Mouse (Mus musculus) stomach, embryonic 14.5 days (tissue): ENCODE results near the gene Ccsap. TPM values are rescaled to one million over a fixed set of nuclear protein-coding genes. Genes with fewer than 3 reads are reported as not detected.

Experiments used
- ATAC-seq: fragments of 200-750 bp; cut with Nextera tagmentation; 2 replicates; pipeline ENCODE4 v1.8.0; 2017; ENCODE audit warnings: low read depth, moderate TSS enrichment; ENCODE audit not compliant: insufficient number of reproducible peaks, insufficient read depth, low FRiP score
- H3K27ac ChIP-seq: fragments of 300-500 bp; sonication (generic); 2 replicates; pipeline ENCODE4 v1.5.1; 2014; ENCODE audit warnings: mild to moderate bottlenecking, low read length, moderate library complexity, mixed read lengths
- H3K27me3 ChIP-seq: fragments of 300-500 bp; sonication (generic); 2 replicates; pipeline ENCODE4 v1.6.1; 2014; ENCODE audit warnings: low read length, control low read depth, mixed read lengths; ENCODE audit not compliant: control insufficient read depth, insufficient read depth
- H3K36me3 ChIP-seq: fragments of 300-500 bp; sonication (generic); 2 replicates; pipeline ENCODE4 v1.6.1; 2014; ENCODE audit warnings: mild to moderate bottlenecking, control low read depth, low read length, moderate library complexity, mixed read lengths; ENCODE audit not compliant: control insufficient read depth, insufficient read depth
- H3K4me1 ChIP-seq: fragments of 300-500 bp; sonication (generic); 2 replicates; pipeline ENCODE4 v1.6.1; 2014; ENCODE audit warnings: low read length, control low read depth, mixed read lengths; ENCODE audit not compliant: control insufficient read depth, insufficient read depth
- H3K4me2 ChIP-seq: fragments of 300-500 bp; sonication (generic); replicated peaks from 2 replicates; pipeline ENCODE4 v1.6.1; 2014; ENCODE audit warnings: low read depth, low read length, control low read depth
- H3K4me3 ChIP-seq: fragments of 300-500 bp; sonication (generic); 2 replicates; pipeline ENCODE4 v1.5.1; 2014; ENCODE audit warnings: low read depth, low read length, control low read depth
- H3K9ac ChIP-seq: fragments of 300-500 bp; sonication (generic); replicated peaks from 2 replicates; pipeline ENCODE4 v1.6.1; 2014; ENCODE audit warnings: low read depth, mild to moderate bottlenecking, control low read depth, low read length, moderate library complexity, mixed read lengths
- H3K9me3 ChIP-seq: fragments of 300-500 bp; sonication (generic); 2 replicates; pipeline ENCODE4 v1.6.1; 2016; ENCODE audit warnings: low read depth, low read length, control low read depth; ENCODE audit not compliant: control insufficient read depth
- WGBS: fragments of 180-500 bp; shearing (Covaris S2); extraction: QIAGEN DNeasy Blood & Tissue Kit; methylation state at CpG from one replicate; pipeline ENCODE4 v1.1.7; 2014; 5-methylcytosine and 5-hydroxymethylcytosine counted together
- polyA plus RNA-seq: library from polyadenylated mRNA; unstranded; fragments of >200 nt; fragmentation: Nextera tagmentation; extraction: Ambion mirVana; gene quantifications from 2 replicates; pipeline ENCODE4 v1.2.1, GENCODE M21; 2014

Ccsap gene
- polyA plus RNA-seq, 1 experiment from 2014 or later, result 4.6 TPM

GRCm38 (mm10) chr8:123794766-123795165, 65.2 kb downstream of the Ccsap start:
- Histone ChIP-seq H3K36me3 (no peaks in the 10 kb centered on the region), H3K27ac (no peak overlapping the region), H3K4me3 (no peak overlapping the region), H3K4me2 (no peak overlapping the region), H3K4me1 (no peaks in the 10 kb centered on the region), H3K27me3 (no peaks in the 10 kb centered on the region), H3K9me3 (no peaks in the 10 kb centered on the region), H3K9ac (no peak overlapping the region)
- no peak for ATAC-seq
- 72% methylated on average over 4 of the region's 4 CpGs for WGBS

GRCm38 (mm10) chr8:123793900-123794299, 66.1 kb downstream of the Ccsap start:
- H3K4me3 ChIP-seq, result no peak overlapping the region

GRCm38 (mm10) chr8:123791845-123792225, 68.2 kb downstream of the Ccsap start:
- Histone ChIP-seq H3K27ac (no peak overlapping the region), H3K4me2 (no peak overlapping the region), H3K27me3 (no peaks in the 10 kb centered on the region), H3K9ac (no peak overlapping the region), H3K4me3 (no peak overlapping the region), H3K36me3 (no peaks in the 10 kb centered on the region), H3K4me1 (0 out of 2 replicates have a peak, but pooled peaks cover 2% of the 10 kb centered on the region), H3K9me3 (no peaks in the 10 kb centered on the region)
- ATAC-seq, result no peak
- 86% methylated on average over 7 of the region's 7 CpGs for WGBS

More at GRCm38 (mm10) chr8:123793900-123794299, 66.1 kb downstream of the Ccsap start:
- Histone ChIP-seq H3K27ac (peak overlapping the region; percentile 27; the same call in 1 of the 2 replicates), H3K4me2 (no peak overlapping the region), H3K9ac (no peak overlapping the region), H3K36me3 (no peaks in the 10 kb centered on the region), H3K9me3 (no peaks in the 10 kb centered on the region), H3K27me3 (no peaks in the 10 kb centered on the region), H3K4me1 (no peaks in the 10 kb centered on the region)
- ATAC-seq, result no peak
- 6% methylated on average over 10 of the region's 10 CpGs for WGBS

GRCm38 (mm10) chr8:123791101-123791844, 68.7 kb downstream of the Ccsap start:
- 0 out of 2 replicates have a peak overlapping the region, but pooled peaks have one; percentile 14 for H3K9ac ChIP-seq
- no peaks in the 10 kb centered on the region for H3K9me3 ChIP-seq
- no peaks in the 10 kb centered on the region for H3K27me3 ChIP-seq
- no peak for ATAC-seq
- no peak overlapping the region for H3K4me2 ChIP-seq
- H3K36me3 ChIP-seq, result no peaks in the 10 kb centered on the region
- H3K27ac ChIP-seq, result no peak overlapping the region
- 65% methylated on average over 16 of the region's 16 CpGs for WGBS
- H3K4me3 ChIP-seq, result no peak overlapping the region
- 0 out of 2 replicates have a peak, but pooled peaks cover 2% of the 10 kb centered on the region for H3K4me1 ChIP-seq

Other genes starting within 250 kb of the Ccsap start
- gene Rhou, start 206.3 kb downstream of the Ccsap start, polyA plus RNA-seq, result 10.8 and 11.7 TPM in 2 replicates
- 45.8 and 52.6 TPM in 2 replicates for gene Rab4a, start 54.2 kb downstream of the Ccsap start, polyA plus RNA-seq
- gene Acta1, start 34.5 kb upstream of the Ccsap start, polyA plus RNA-seq, result 4.1 and 7.8 TPM in 2 replicates
- gene Nup133, start 89.1 kb upstream of the Ccsap start, polyA plus RNA-seq, result 38.4 and 44.8 TPM in 2 replicates
- 23.8 and 24.5 TPM in 2 replicates for gene Abcb10, start 122.9 kb upstream of the Ccsap start, polyA plus RNA-seq
- 43.8 and 50.4 TPM in 2 replicates for gene Taf5l, start 161.2 kb upstream of the Ccsap start, polyA plus RNA-seq
- gene Urb2, start 161.3 kb upstream of the Ccsap start, polyA plus RNA-seq, result 7.3 and 8.0 TPM in 2 replicates